Mouse (Mus musculus) erythroblast, embryonic 14.5 days (primary cell): ENCODE measurements around the gene Mocs1. TPM values are rescaled to one million over a fixed set of nuclear protein-coding genes. Genes with fewer than 3 reads are reported as not detected.

Experiments used
- H3K27me3 ChIP-seq: 2 replicates; pipeline ENCODE4 v1.6.1; 2012; ENCODE audit warnings: inconsistent platforms; ENCODE audit not compliant: control insufficient read depth
- H3K36me3 ChIP-seq: 2 replicates; pipeline ENCODE4 v1.6.1; 2012; ENCODE audit warnings: mild to moderate bottlenecking, inconsistent platforms; ENCODE audit not compliant: control insufficient read depth
- H3K4me1 ChIP-seq: 2 replicates; pipeline ENCODE4 v1.6.1; 2012; ENCODE audit warnings: inconsistent platforms; ENCODE audit not compliant: control insufficient read depth
- H3K4me3 ChIP-seq: replicated peaks from 2 replicates; pipeline ENCODE3; 2012; ENCODE audit warnings: moderate library complexity, mild to moderate bottlenecking, inconsistent platforms
- H3K9me3 ChIP-seq: 2 replicates; pipeline ENCODE4 v1.6.1; 2012; ENCODE audit warnings: low read length, inconsistent platforms, mixed read lengths; ENCODE audit not compliant: control insufficient read depth
- GATA1 ChIP-seq: IDR thresholded peaks from 2 replicates; pipeline ENCODE4 v1.6.1; 2012; ENCODE audit warnings: low read length, inconsistent platforms, mixed read lengths
- TAL1 ChIP-seq: IDR thresholded peaks from 3 replicates; pipeline ENCODE4 v1.6.1; 2012; ENCODE audit warnings: low read length, inconsistent platforms, mixed read lengths
- polyA plus RNA-seq: library from polyadenylated mRNA; stranded (reverse); fragments of >175 nt; gene quantifications from 2 replicates; pipeline ENCODE4 v1.2.3, GENCODE M21; 2012

Gene Mocs1
- polyA plus RNA-seq, 1 experiment: 0.95 TPM

DNA sequence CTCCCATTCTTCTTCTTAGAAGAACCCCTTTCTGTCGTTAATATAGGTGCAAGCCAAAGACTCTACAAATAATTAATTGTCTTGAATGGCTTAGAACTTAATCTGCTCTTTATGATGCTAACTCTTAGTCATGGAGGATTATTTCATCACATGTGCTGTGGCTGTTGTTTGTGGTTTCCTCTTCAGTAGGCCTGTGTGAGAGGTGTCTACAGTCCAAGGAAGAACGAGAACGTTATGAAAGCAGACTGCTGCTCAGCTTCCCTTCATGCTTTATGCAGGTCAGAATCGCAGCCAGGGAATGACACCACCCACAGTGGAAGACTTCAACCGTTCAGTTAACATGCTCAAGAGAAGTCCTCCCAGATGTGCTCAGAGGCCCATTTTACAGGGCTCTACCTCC, 15.2 kb upstream of the Mocs1 start:
- Histone ChIP-seq H3K9me3 (no peaks in the 10 kb centered on the region), H3K27me3 (no peaks in the 10 kb centered on the region), H3K4me3 (no peak overlapping the region), H3K36me3 (no peaks in the 10 kb centered on the region), H3K4me1 (no peaks in the 10 kb centered on the region)
- TF ChIP-seq GATA1 (no peak), TAL1 (no peak)

DNA sequence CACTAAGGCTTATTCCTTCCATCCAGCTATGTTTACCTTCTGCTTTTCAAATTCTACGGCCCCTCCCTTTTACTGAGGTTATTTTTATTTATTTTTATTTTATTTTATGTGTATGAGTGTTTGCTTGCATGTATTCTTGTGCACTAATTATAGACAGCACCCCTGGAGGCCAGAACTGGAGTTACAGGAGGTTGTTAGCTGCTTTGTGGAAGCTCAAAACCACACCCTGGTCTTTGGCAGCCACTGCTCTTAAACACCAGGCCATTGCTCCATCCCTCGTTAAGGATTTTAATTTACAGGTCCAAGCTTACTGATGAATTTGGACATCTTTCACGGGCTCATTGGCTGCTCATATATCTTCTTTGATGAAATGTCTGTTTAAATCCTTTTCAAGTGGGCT, 14.6 kb upstream of the Mocs1 start:
- Histone ChIP-seq H3K27me3 (no peaks in the 10 kb centered on the region), H3K36me3 (no peaks in the 10 kb centered on the region), H3K4me3 (no peak overlapping the region), H3K4me1 (no peaks in the 10 kb centered on the region), H3K9me3 (no peaks in the 10 kb centered on the region)
- TF ChIP-seq GATA1 (no peak), TAL1 (no peak)

DNA sequence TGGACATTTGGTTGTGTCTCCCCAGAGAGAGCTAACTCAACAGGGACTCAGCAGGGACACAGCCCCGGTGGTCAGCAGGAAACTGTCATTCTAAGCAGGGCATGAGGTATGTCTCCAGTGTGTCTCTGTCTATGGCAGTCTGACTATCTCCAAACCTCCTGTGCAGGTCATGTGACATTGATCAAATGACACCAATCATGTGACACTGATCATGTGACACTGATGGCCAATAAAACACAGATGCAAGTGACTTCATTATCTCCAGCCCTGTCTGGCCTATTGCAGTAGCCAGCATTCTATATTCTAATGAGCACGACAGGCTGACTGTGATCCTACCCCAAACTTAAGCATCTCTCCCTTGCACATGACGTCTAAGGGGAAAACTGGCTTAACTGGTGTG, 11.9 kb upstream of the Mocs1 start:
- TF ChIP-seq GATA1 (no peak), TAL1 (no peak)
- no peaks in the 10 kb centered on the region for H3K9me3 ChIP-seq
- H3K36me3 ChIP-seq: no peaks in the 10 kb centered on the region
- H3K4me3 ChIP-seq: no peak overlapping the region
- H3K4me1 ChIP-seq: no peaks in the 10 kb centered on the region
- H3K27me3 ChIP-seq: no peaks in the 10 kb centered on the region

DNA sequence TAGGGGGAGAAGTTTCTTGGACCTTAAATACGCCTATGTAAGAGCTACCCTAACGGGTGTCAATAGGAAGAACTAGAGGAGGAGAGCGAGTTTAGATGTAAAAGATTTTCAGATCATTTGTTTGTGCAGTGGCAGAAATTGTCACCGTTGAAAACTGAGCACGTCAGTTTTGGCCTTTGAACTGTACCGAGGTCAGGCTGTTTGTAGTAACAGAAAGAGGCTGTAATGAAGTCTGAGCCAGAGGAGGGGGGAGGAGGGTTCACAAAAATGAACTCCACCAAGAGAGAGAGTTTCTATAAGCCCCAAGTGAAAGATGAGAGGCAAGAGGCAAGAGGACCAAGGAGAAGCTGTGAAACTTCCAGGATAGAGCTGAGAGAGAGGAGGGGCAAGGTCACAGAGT, 8.3 kb upstream of the Mocs1 start:
- TF ChIP-seq TAL1: no peak
- TF ChIP-seq GATA1: no peak
- Histone ChIP-seq H3K36me3 (no peaks in the 10 kb centered on the region), H3K4me1 (no peaks in the 10 kb centered on the region), H3K27me3 (no peaks in the 10 kb centered on the region), H3K4me3 (no peak overlapping the region), H3K9me3 (no peaks in the 10 kb centered on the region)

DNA sequence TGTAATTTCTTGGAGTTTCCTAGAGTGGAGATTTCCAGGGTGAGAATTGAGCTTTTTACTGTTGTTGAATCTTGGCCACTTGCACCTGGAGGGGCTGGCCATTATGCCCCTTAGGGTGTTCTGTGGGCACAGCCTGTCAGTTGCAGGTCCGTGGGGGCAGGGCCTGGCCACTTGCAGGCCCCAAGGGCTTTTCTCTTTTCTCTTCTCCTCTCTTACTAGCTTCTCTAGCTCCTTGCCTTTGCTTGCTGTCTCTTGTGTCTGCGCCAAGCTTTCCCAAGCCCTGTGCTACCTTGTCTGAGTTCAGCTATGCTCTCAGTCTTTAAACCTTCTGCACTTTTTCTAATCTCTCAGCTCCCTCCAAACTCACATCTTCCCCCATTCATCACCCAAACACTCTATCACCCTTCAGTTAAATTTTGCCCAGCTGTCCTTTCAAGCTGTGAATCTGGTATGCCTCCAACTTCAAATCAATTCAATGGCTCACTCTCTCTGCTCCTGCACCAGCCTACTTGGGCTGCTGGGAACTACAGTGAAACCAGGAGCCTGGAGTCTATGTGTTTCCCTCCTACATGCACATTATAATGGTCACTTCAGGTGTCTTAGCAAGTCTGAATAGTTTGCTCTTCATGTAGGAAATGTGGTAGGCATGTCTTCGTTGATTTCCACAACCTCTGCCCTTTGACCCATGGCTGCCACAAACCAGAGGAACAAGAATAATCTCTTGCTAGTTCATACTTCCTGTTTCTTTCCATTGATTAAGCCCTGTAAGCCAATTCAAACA, 5.7 kb upstream of the Mocs1 start:
- Histone ChIP-seq H3K4me1 (no peaks in the 10 kb centered on the region), H3K9me3 (no peaks in the 10 kb centered on the region), H3K27me3 (no peaks in the 10 kb centered on the region), H3K4me3 (no peak overlapping the region), H3K36me3 (no peaks in the 10 kb centered on the region)
- TF ChIP-seq TAL1 (no peak), GATA1 (no peak)

DNA sequence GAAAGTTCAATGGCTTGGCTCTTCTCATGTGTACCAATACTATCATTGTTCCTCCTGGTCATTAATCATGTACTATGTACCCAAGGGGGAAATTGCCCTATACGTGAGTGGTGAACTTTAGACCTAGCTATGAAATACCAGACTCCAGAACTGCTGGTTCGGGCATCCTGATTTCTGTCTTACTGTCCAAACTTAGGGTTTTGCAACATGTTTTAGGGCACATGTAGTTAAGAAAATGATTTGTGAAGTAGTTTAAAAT, 5.2 kb upstream of the Mocs1 start:
- TF ChIP-seq TAL1 (no peak), GATA1 (no peak)
- peaks cover 4% of the 10 kb centered on the region for H3K4me1 ChIP-seq
- H3K4me3 ChIP-seq: no peak overlapping the region
- H3K9me3 ChIP-seq: no peaks in the 10 kb centered on the region
- H3K36me3 ChIP-seq: no peaks in the 10 kb centered on the region
- H3K27me3 ChIP-seq: no peaks in the 10 kb centered on the region

DNA sequence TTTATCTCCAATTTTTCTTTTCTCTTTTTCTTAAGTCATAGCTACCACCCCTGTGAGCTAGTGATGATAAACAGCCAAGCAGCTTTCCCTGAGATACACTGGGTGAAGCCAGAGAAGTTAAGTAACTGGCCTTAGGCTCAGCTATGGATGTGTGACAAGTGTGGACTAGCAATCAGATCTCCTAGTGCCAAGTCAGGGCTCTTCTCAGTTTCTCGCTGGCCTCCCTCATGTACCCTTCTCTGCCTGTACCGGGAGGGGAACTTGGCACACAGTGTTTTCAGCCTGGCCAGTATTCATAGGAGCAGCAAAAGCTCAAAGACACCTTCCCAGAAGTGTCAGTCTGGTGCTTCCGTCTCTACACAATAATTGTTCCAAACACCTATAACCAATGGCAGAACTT, 4.3 kb upstream of the Mocs1 start:
- peaks cover 12% of the 10 kb centered on the region for H3K4me1 ChIP-seq

DNA sequence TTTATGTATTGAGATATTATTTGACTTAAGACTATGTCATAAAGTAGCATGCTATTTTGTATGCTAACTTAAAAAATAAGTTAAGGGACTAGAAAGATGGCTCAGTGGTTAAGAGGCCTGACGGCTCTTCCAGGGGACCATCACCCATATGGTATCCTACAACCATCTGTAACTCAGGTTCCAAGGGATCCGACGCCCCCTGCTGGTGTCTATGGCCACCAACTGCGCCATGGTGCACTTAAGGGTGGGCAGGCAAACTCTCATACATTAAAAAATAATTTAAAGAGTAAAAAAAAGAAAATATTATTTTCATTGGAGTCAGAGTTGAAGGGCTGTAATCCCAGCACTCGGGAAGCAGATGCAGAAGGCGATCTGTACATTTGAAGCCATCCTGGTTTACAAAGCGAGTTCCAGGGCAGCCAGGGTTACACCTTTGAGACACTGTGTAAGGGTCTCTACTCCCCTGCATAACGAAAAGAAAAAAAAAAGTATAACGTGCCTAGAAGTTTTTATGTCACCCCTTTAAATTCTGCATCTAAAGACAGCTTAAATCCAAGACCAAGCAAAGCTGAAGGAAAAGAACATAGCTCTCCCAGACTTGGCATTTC, 427 bp upstream of the Mocs1 start:
- H3K36me3 ChIP-seq: peaks cover 9% of the 10 kb centered on the region
- peaks cover 42% of the 10 kb centered on the region for H3K4me1 ChIP-seq
- H3K4me3 ChIP-seq: peak overlapping the region; percentile 72
- no peaks in the 10 kb centered on the region for H3K27me3 ChIP-seq
- no peaks in the 10 kb centered on the region for H3K9me3 ChIP-seq
- TF ChIP-seq GATA1: no peak
- TF ChIP-seq TAL1: no peak

More for the DNA sequence above, 4.3 kb upstream of the Mocs1 start:
- Histone ChIP-seq H3K27me3 (no peaks in the 10 kb centered on the region), H3K9me3 (no peaks in the 10 kb centered on the region), H3K36me3 (no peaks in the 10 kb centered on the region), H3K4me3 (no peak overlapping the region)
- no peak for TF ChIP-seq GATA1
- TF ChIP-seq TAL1: no peak

DNA sequence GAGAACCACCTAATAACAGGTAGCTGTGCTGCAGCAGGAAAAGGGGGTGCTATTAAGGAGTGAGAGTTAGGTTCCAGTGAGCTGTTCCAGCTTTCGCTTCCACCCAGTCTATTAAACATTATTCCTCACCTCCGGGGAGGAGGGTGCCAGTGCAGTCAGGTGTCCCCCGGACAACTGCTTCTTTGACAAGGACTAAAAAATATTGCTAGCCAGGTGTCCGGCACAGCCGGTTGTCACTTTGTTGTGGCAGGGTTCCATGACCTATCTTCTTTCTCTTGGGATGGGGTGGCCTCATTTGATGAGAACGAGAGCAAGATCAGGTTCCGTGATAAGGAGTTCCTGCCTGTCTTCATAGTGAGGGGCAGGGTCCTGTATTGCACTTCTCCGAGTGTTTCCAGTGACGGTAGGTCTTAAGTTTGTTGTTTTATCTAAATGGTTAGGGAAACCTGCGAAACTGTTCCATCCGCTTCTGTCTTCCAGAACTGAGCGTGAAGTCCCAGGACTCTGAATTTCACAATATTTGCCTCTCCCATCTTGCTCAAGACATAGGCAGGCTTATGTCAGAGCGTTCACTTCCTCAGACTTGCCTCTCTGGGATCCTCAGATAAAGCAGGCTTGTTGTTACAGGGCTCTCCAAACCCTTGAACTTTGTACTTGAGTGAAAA, 721 bp downstream of the Mocs1 start:
- peaks cover 20% of the 10 kb centered on the region for H3K36me3 ChIP-seq
- peak; percentile 70 for TF ChIP-seq GATA1
- TF ChIP-seq TAL1: no peak
- no peaks in the 10 kb centered on the region for H3K9me3 ChIP-seq
- peak overlapping the region; percentile 72 for H3K4me3 ChIP-seq
- H3K4me1 ChIP-seq: peaks cover 52% of the 10 kb centered on the region
- H3K27me3 ChIP-seq: no peaks in the 10 kb centered on the region
